ENCODE assay signal across 8 mouse cellular contexts in genomic region chr17:35919060-35919715, GRCm38 (mm10). TPM values are rescaled to one million over a fixed set of nuclear protein-coding genes. Genes with fewer than 3 reads are reported as not detected.
DNase-seq lines count a peak whose midpoint lies in the region; ATAC-seq and TF ChIP-seq lines count a peak whose summit lies in the region.

No protein-coding gene starts in this region.

- H3K79me2 ChIP-seq in C2C12 (ENCODE audit: control insufficient read depth, insufficient read depth) = peaks cover 71% of the 10 kb centered on the region

- DNase-seq in brain, embryonic 14.5 days (ENCODE audit: low read depth) = peak; percentile 99
- peak; percentile 99 for DNase-seq in kidney, postnatal 0 days (ENCODE audit: low spot score)
- peak; percentile 84 for DNase-seq in liver, embryonic 11.5 days (ENCODE audit: low spot score)
- DNase-seq in naive thymus-derived CD4-positive, alpha-beta T cell, adult 2 months (ENCODE audit: low read depth) = peak; percentile 98

- H3K36me3 ChIP-seq in C2C12 (ENCODE audit: control insufficient read depth, insufficient read depth) = peaks cover 64% of the 10 kb centered on the region
- H3K36me3 ChIP-seq in erythroblast, embryonic 14.5 days (ENCODE audit: control insufficient read depth) = peaks cover 67% of the 10 kb centered on the region
- H3K36me3 ChIP-seq in heart, embryonic 12.5 days = peaks cover 22% of the 10 kb centered on the region
- H3K36me3 ChIP-seq in kidney, postnatal 0 days (ENCODE audit: insufficient read depth, low read length) = peaks cover 16% of the 10 kb centered on the region; the same call in 1 of the 2 replicates
- peaks cover 10% of the 10 kb centered on the region for H3K36me3 ChIP-seq in liver, embryonic 11.5 days (ENCODE audit: control insufficient read depth, insufficient read depth, low read length)
- peaks cover 18% of the 10 kb centered on the region for H3K36me3 ChIP-seq in stomach, embryonic 14.5 days (ENCODE audit: control insufficient read depth, insufficient read depth, low read length)

- TF ChIP-seq POLR2A in brain, embryonic 14.5 days (IDR thresholded peaks at IDR 0.05; ENCODE audit: borderline replicate concordance, extremely low read depth, insufficient read depth, insufficient read length, poor library complexity, severe bottlenecking) = no peak

- H3K4me1 ChIP-seq in erythroblast, embryonic 14.5 days (ENCODE audit: control insufficient read depth) = peaks cover 64% of the 10 kb centered on the region
- peaks cover 33% of the 10 kb centered on the region for H3K4me1 ChIP-seq in heart, embryonic 12.5 days (replicated peaks)
- H3K4me1 ChIP-seq in kidney, postnatal 0 days (replicated peaks; ENCODE audit: insufficient read depth, low read length) = peaks cover 22% of the 10 kb centered on the region; the same call in 1 of the 2 replicates
- peaks cover 27% of the 10 kb centered on the region for H3K4me1 ChIP-seq in liver, embryonic 11.5 days (replicated peaks; ENCODE audit: control insufficient read depth, insufficient read depth, low read length)
- peaks cover 16% of the 10 kb centered on the region; the same call in 1 of the 2 replicates for H3K4me1 ChIP-seq in stomach, embryonic 14.5 days (ENCODE audit: control insufficient read depth, insufficient read depth, low read length)

- H3K4me2 ChIP-seq in heart, embryonic 12.5 days = peak overlapping the region; percentile 70
- peak overlapping the region; percentile 65 for H3K4me2 ChIP-seq in kidney, postnatal 0 days (ENCODE audit: low read length)
- H3K4me2 ChIP-seq in liver, embryonic 11.5 days = peak overlapping the region; percentile 99
- H3K4me2 ChIP-seq in stomach, embryonic 14.5 days (replicated peaks; ENCODE audit: low read depth, low read length) = peak overlapping the region; percentile 94

- no peaks in the 10 kb centered on the region for H3K27me3 ChIP-seq in C2C12 (ENCODE audit: control insufficient read depth, insufficient read depth, insufficient read length)
- H3K27me3 ChIP-seq in erythroblast, embryonic 14.5 days (ENCODE audit: control insufficient read depth) = no peaks in the 10 kb centered on the region
- H3K27me3 ChIP-seq in heart, embryonic 12.5 days (replicated peaks) = no peaks in the 10 kb centered on the region
- H3K27me3 ChIP-seq in kidney, postnatal 0 days (ENCODE audit: insufficient read depth, low read length) = no peaks in the 10 kb centered on the region
- H3K27me3 ChIP-seq in liver, embryonic 11.5 days (replicated peaks; ENCODE audit: control insufficient read depth, insufficient read depth, low read length) = no peaks in the 10 kb centered on the region
- no peaks in the 10 kb centered on the region for H3K27me3 ChIP-seq in stomach, embryonic 14.5 days (ENCODE audit: control insufficient read depth, insufficient read depth, low read length)

- H3K27ac ChIP-seq in heart, embryonic 12.5 days (ENCODE audit: poor library complexity, severe bottlenecking) = peak overlapping the region; percentile 97
- peak overlapping the region; percentile 98 for H3K27ac ChIP-seq in kidney, postnatal 0 days
- peak overlapping the region; percentile 99 for H3K27ac ChIP-seq in liver, embryonic 11.5 days (ENCODE audit: low read depth, low read length)
- peak overlapping the region; percentile 97 for H3K27ac ChIP-seq in stomach, embryonic 14.5 days (ENCODE audit: low read length)

- peak overlapping the region; percentile 25 for H3ac ChIP-seq in C2C12 (ENCODE audit: control insufficient read depth, insufficient read length, low read depth)

- peaks cover 49% of the 10 kb centered on the region for H3K79me3 ChIP-seq in C2C12 (ENCODE audit: low read depth)

- H3K9me3 ChIP-seq in erythroblast, embryonic 14.5 days (ENCODE audit: control insufficient read depth, low read length) = no peaks in the 10 kb centered on the region
- H3K9me3 ChIP-seq in heart, embryonic 12.5 days (replicated peaks) = no peaks in the 10 kb centered on the region
- no peaks in the 10 kb centered on the region for H3K9me3 ChIP-seq in kidney, postnatal 0 days (replicated peaks; ENCODE audit: low read length)
- H3K9me3 ChIP-seq in liver, embryonic 11.5 days (ENCODE audit: control insufficient read depth, low read length) = no peaks in the 10 kb centered on the region
- H3K9me3 ChIP-seq in stomach, embryonic 14.5 days (ENCODE audit: control insufficient read depth, low read depth, low read length) = no peaks in the 10 kb centered on the region

- peak overlapping the region; percentile 88 for H3K4me3 ChIP-seq in C2C12 (ENCODE audit: insufficient read depth, poor library complexity, severe bottlenecking)
- H3K4me3 ChIP-seq in erythroblast, embryonic 14.5 days (replicated peaks) = peak overlapping the region; percentile 73
- H3K4me3 ChIP-seq in heart, embryonic 12.5 days = peak overlapping the region; percentile 52
- H3K4me3 ChIP-seq in kidney, postnatal 0 days (replicated peaks; ENCODE audit: low read depth, low read length) = peak overlapping the region; percentile 66
- H3K4me3 ChIP-seq in liver, embryonic 11.5 days (ENCODE audit: low read depth, low read length) = peak overlapping the region; percentile 78
- peak overlapping the region; percentile 90 for H3K4me3 ChIP-seq in stomach, embryonic 14.5 days (ENCODE audit: low read depth, low read length)

- peak overlapping the region; percentile 73 for H3K9ac ChIP-seq in heart, embryonic 12.5 days
- peak overlapping the region; percentile 96 for H3K9ac ChIP-seq in kidney, postnatal 0 days (ENCODE audit: low read depth, low read length)
- H3K9ac ChIP-seq in liver, embryonic 11.5 days (ENCODE audit: low read depth, low read length) = peak overlapping the region; percentile 100
- peak overlapping the region; percentile 45 for H3K9ac ChIP-seq in stomach, embryonic 14.5 days (replicated peaks; ENCODE audit: low read depth, low read length)

- WGBS in heart, embryonic 12.5 days = 12% methylated on average over 7 of the region's 7 CpGs
- 6% methylated on average over 7 of the region's 7 CpGs for WGBS in kidney, postnatal 0 days
- 12% methylated on average over 7 of the region's 7 CpGs for WGBS in liver, embryonic 11.5 days
- WGBS in stomach, embryonic 14.5 days = 10% methylated on average over 7 of the region's 7 CpGs

- no peak for TF ChIP-seq CTCF in C2C12 (IDR thresholded peaks at IDR 0.05; ENCODE audit: control insufficient read depth, insufficient read depth, insufficient read length)
- no peak for TF ChIP-seq CTCF in brain, embryonic 14.5 days (IDR thresholded peaks at IDR 0.05; ENCODE audit: borderline replicate concordance, extremely low read depth, insufficient read depth, insufficient read length)
- TF ChIP-seq CTCF in kidney, postnatal 0 days (IDR thresholded peaks at IDR 0.05; ENCODE audit: low read depth) = no peak

- peak; percentile 49 for ATAC-seq in heart, embryonic 12.5 days (ENCODE audit: insufficient number of reproducible peaks, low FRiP score)
- peak; percentile 36 for ATAC-seq in kidney, postnatal 0 days (replicated peaks; ENCODE audit: low FRiP score, low read depth)
- peak; percentile 34 for ATAC-seq in liver, embryonic 11.5 days (replicated peaks; ENCODE audit: low FRiP score)
- ATAC-seq in stomach, embryonic 14.5 days (ENCODE audit: insufficient number of reproducible peaks, insufficient read depth, low FRiP score, low read depth) = peak; percentile 46

RNA-seq across cellular contexts. Expression of gene Ppp1r10, which starts 3.0 kb away (rescaled TPM):
- polyA plus RNA-seq in C2C12 (2012; fragmentation: generic; extraction: Trizol) = 33.1 TPM
- polyA plus RNA-seq in brain, embryonic 14.5 days (2012; rRNA removed) = 52.8 and 60.8 TPM in 2 replicates
- polyA plus RNA-seq in erythroblast, embryonic 14.5 days (2012) = 5.4 and 6.3 TPM in 2 replicates
- polyA plus RNA-seq in heart, embryonic 12.5 days (2016; fragmentation: Nextera tagmentation; extraction: Ambion mirVana) = 35.8 and 39.6 TPM in 2 replicates
- polyA plus RNA-seq in kidney, postnatal 0 days (2015; fragmentation: Nextera tagmentation; extraction: Ambion mirVana) = 28.8 and 29.7 TPM in 2 replicates
- polyA plus RNA-seq in liver, embryonic 11.5 days (2014; fragmentation: Nextera tagmentation; extraction: Ambion mirVana) = 35.4 and 39.7 TPM in 2 replicates
- 32.6 and 35.4 TPM in 2 replicates for polyA plus RNA-seq in stomach, embryonic 14.5 days (2014; fragmentation: Nextera tagmentation; extraction: Ambion mirVana)

RNA-seq across cellular contexts. Expression of gene Mrps18b, which starts 3.0 kb away (rescaled TPM):
- polyA plus RNA-seq in C2C12 (2012; fragmentation: generic; extraction: Trizol) = 153 TPM
- polyA plus RNA-seq in brain, embryonic 14.5 days (2012; rRNA removed) = 43.9 and 51.4 TPM in 2 replicates
- 0.45 and 0.85 TPM in 2 replicates for polyA plus RNA-seq in erythroblast, embryonic 14.5 days (2012)
- 63.4 and 72.7 TPM in 2 replicates for polyA plus RNA-seq in heart, embryonic 12.5 days (2016; fragmentation: Nextera tagmentation; extraction: Ambion mirVana)
- polyA plus RNA-seq in kidney, postnatal 0 days (2015; fragmentation: Nextera tagmentation; extraction: Ambion mirVana) = 88.4 and 94.7 TPM in 2 replicates
- 167 and 172 TPM in 2 replicates for polyA plus RNA-seq in liver, embryonic 11.5 days (2014; fragmentation: Nextera tagmentation; extraction: Ambion mirVana)
- 72.2 and 83.6 TPM in 2 replicates for polyA plus RNA-seq in stomach, embryonic 14.5 days (2014; fragmentation: Nextera tagmentation; extraction: Ambion mirVana)

RNA-seq across cellular contexts. Expression of gene Atat1, which starts 9.3 kb away (rescaled TPM):
- polyA plus RNA-seq in C2C12 (2012; fragmentation: generic; extraction: Trizol) = 13.1 TPM
- 638 and 656 TPM in 2 replicates for polyA plus RNA-seq in brain, embryonic 14.5 days (2012; rRNA removed)
- polyA plus RNA-seq in erythroblast, embryonic 14.5 days (2012) = 1.1 and 1.6 TPM in 2 replicates
- 56.0 and 56.4 TPM in 2 replicates for polyA plus RNA-seq in heart, embryonic 12.5 days (2016; fragmentation: Nextera tagmentation; extraction: Ambion mirVana)
- polyA plus RNA-seq in kidney, postnatal 0 days (2015; fragmentation: Nextera tagmentation; extraction: Ambion mirVana) = 28.4 and 36.9 TPM in 2 replicates
- 39.5 and 40.0 TPM in 2 replicates for polyA plus RNA-seq in liver, embryonic 11.5 days (2014; fragmentation: Nextera tagmentation; extraction: Ambion mirVana)
- 84.1 and 98.6 TPM in 2 replicates for polyA plus RNA-seq in stomach, embryonic 14.5 days (2014; fragmentation: Nextera tagmentation; extraction: Ambion mirVana)

RNA-seq across cellular contexts. Expression of gene 2310061I04Rik, which starts 22.0 kb away (rescaled TPM):
- 36.0 TPM for polyA plus RNA-seq in C2C12 (2012; fragmentation: generic; extraction: Trizol)
- 83.5 and 92.4 TPM in 2 replicates for polyA plus RNA-seq in brain, embryonic 14.5 days (2012; rRNA removed)
- polyA plus RNA-seq in erythroblast, embryonic 14.5 days (2012) = 6.9 and 7.1 TPM in 2 replicates
- 25.6 and 26.2 TPM in 2 replicates for polyA plus RNA-seq in heart, embryonic 12.5 days (2016; fragmentation: Nextera tagmentation; extraction: Ambion mirVana)
- 36.6 and 39.1 TPM in 2 replicates for polyA plus RNA-seq in kidney, postnatal 0 days (2015; fragmentation: Nextera tagmentation; extraction: Ambion mirVana)
- polyA plus RNA-seq in liver, embryonic 11.5 days (2014; fragmentation: Nextera tagmentation; extraction: Ambion mirVana) = 33.7 and 34.0 TPM in 2 replicates
- 26.7 and 29.8 TPM in 2 replicates for polyA plus RNA-seq in stomach, embryonic 14.5 days (2014; fragmentation: Nextera tagmentation; extraction: Ambion mirVana)

RNA-seq across cellular contexts. Expression of gene Dhx16, which starts 39.6 kb away (rescaled TPM):
- 42.4 TPM for polyA plus RNA-seq in C2C12 (2012; fragmentation: generic; extraction: Trizol)
- polyA plus RNA-seq in brain, embryonic 14.5 days (2012; rRNA removed) = 66.0 and 71.9 TPM in 2 replicates
- 5.0 and 5.2 TPM in 2 replicates for polyA plus RNA-seq in erythroblast, embryonic 14.5 days (2012)
- polyA plus RNA-seq in heart, embryonic 12.5 days (2016; fragmentation: Nextera tagmentation; extraction: Ambion mirVana) = 22.4 and 26.6 TPM in 2 replicates
- 29.2 and 33.3 TPM in 2 replicates for polyA plus RNA-seq in kidney, postnatal 0 days (2015; fragmentation: Nextera tagmentation; extraction: Ambion mirVana)
- polyA plus RNA-seq in liver, embryonic 11.5 days (2014; fragmentation: Nextera tagmentation; extraction: Ambion mirVana) = 69.1 and 70.4 TPM in 2 replicates
- polyA plus RNA-seq in stomach, embryonic 14.5 days (2014; fragmentation: Nextera tagmentation; extraction: Ambion mirVana) = 34.0 and 38.0 TPM in 2 replicates

Comparison
In these comparisons a context has a peak if more than half of its experiments do, and no peak if none do; other contexts are left out.
1. Peak in every context shown above with its lines: DNase-seq, ATAC-seq, H3K4me3 ChIP-seq and H3K27ac ChIP-seq.
2. H3K9ac ChIP-seq: peak in every context shown above with its lines; median percentile 100 in liver, embryonic 11.5 days; 96 in kidney, postnatal 0 days; 73 in heart, embryonic 12.5 days; 45 in stomach, embryonic 14.5 days.
3. RNA of gene Mrps18b, which starts 3.0 kb away (polyA plus RNA-seq): 167 to 172 TPM in liver, embryonic 11.5 days, 153 TPM in C2C12 (single experiment), 88.4 to 94.7 TPM in kidney, postnatal 0 days, 63.4 to 72.7 TPM in heart, embryonic 12.5 days, 72.2 to 83.6 TPM in stomach, embryonic 14.5 days and 43.9 to 51.4 TPM in brain, embryonic 14.5 days; 0.45 to 0.85 TPM in erythroblast, embryonic 14.5 days; every median in the first group is over 10 times any median in the second.